Mouse (Mus musculus): ENCODE measurements around the gene Pi4k2a. TPM values are rescaled to one million over a fixed set of nuclear protein-coding genes. Genes with fewer than 3 reads are reported as not detected.

The Pi4k2a gene
- total and polyA plus RNA-seq, 3 experiments: 7.0 to 23.9 (median 10.0) TPM

DNA sequence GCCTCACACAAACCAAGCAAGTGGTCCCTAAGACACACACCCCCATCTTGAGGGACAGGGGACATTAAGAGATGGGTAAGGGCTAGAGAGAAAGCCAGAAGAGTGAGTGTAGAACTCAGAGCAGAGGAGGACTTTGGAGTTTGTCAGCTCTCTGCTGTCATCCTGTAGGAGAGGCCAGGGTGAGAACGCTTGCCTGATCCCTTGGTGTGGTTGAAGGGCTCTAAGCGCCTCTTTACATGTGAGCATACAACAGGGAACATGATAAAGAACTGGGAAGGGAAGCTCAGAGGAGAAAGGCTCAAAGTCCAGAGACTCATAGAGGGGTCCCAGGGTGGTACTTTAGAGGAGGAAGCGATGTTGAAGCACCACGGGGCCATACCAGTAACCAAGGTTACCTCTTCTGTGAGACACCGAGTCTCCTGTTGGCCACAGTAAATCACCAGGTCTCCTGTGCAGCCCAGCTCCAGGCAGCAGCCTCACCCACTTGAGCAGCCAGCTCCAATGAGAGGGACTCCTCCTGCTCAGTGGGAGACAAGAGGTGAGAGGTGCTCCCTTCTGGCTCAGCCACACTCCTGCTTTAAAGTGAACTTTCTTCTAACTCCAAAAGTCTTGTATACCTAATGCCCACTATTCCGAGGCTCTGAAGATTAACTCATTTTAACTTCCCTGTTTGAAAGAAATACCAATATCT lies 33.4 kb upstream of the Pi4k2a start:
- TF ChIP-seq CHD2 (IDR thresholded peaks at IDR 0.05; ENCODE audit: low read length) (no peak), RCOR1 (conservative IDR thresholded peaks at IDR 0.05; ENCODE audit: low read depth, low read length) (no peak), MAZ (IDR thresholded peaks at IDR 0.05; ENCODE audit: low read depth, low read length) (no peak), NELFE (IDR thresholded peaks at IDR 0.05; ENCODE audit: low read depth, low read length) (no peak), ETS1 (conservative IDR thresholded peaks at IDR 0.05; ENCODE audit: low read depth, low read length) (no peak), EP300 (IDR thresholded peaks at IDR 0.05; ENCODE audit: low read length) (no peak), ZNF384 (IDR thresholded peaks at IDR 0.05; ENCODE audit: low read depth, low read length) (no peak), HCFC1 (IDR thresholded peaks at IDR 0.05; ENCODE audit: low read depth, low read length) (no peak), POLR2AphosphoS2 (IDR thresholded peaks at IDR 0.05; ENCODE audit: low read depth, low read length) (no peak), ELF1 (IDR thresholded peaks at IDR 0.05; ENCODE audit: low read depth, low read length) (no peak), CHD1 (IDR thresholded peaks at IDR 0.05; ENCODE audit: low read depth, low read length) (no peak), ZC3H11A (IDR thresholded peaks at IDR 0.05; ENCODE audit: low read depth, low read length) (no peak), UBTF (IDR thresholded peaks at IDR 0.05; ENCODE audit: low read depth, low read length) (no peak), CTCF (conservative IDR thresholded peaks at IDR 0.05 in 1 of 2, IDR thresholded peaks at IDR 0.05 in 1 of 2; ENCODE audit: low read depth in 2 of 2, low read length in 2 of 2) (no peak), MAX (IDR thresholded peaks at IDR 0.05; ENCODE audit: low read length) (no peak), IRF4 (IDR thresholded peaks at IDR 0.05; ENCODE audit: low read depth, low read length) (no peak), ZKSCAN1 (IDR thresholded peaks at IDR 0.05; ENCODE audit: borderline replicate concordance, low read depth, low read length) (no peak)
- Histone ChIP-seq H3K27me3 (replicated peaks) (peaks cover 53% of the 10 kb centered on the region), H3K4me1 (ENCODE audit: control insufficient read depth in 1 of 2, insufficient read depth in 2 of 2) (no peaks in the 10 kb centered on the region), H3K9ac (ENCODE audit: insufficient read depth, low read depth) (no peak overlapping the region), H3K4me3 (replicated peaks in 1 of 3; ENCODE audit: low read depth in 2 of 3, low read length in 2 of 3, poor library complexity in 1 of 3) (no peak overlapping the region), H3K36me3 (replicated peaks in 1 of 2; ENCODE audit: control insufficient read depth in 1 of 2, insufficient read depth in 1 of 2, low read length in 1 of 2) (no peaks in the 10 kb centered on the region), H3K79me2 (replicated peaks; ENCODE audit: control insufficient read depth, extremely low read depth, insufficient read depth, poor library complexity, severe bottlenecking) (no peaks in the 10 kb centered on the region), H3K27ac (ENCODE audit: insufficient read depth, low read depth) (no peak overlapping the region), H3K9me3 (replicated peaks; ENCODE audit: low read length) (no peaks in the 10 kb centered on the region), H3K4me2 (ENCODE audit: insufficient read depth, low read depth, poor library complexity, severe bottlenecking) (no peak overlapping the region)
- no peak for DNase-seq (ENCODE audit: extremely low read depth)
- in situ Hi-C loops (cut with MboI; ENCODE audit: low pct_ligation_motif_present, low pct_unique_long_range_greater_than_20kb, low sequenced_read_pairs) (no loop called here), dilution Hi-C loops (cut with MboI; ENCODE audit: extremely low pct_ligation_motif_present, extremely low pct_unique_long_range_greater_than_20kb, low sequenced_read_pairs) (no loop called here)

DNA sequence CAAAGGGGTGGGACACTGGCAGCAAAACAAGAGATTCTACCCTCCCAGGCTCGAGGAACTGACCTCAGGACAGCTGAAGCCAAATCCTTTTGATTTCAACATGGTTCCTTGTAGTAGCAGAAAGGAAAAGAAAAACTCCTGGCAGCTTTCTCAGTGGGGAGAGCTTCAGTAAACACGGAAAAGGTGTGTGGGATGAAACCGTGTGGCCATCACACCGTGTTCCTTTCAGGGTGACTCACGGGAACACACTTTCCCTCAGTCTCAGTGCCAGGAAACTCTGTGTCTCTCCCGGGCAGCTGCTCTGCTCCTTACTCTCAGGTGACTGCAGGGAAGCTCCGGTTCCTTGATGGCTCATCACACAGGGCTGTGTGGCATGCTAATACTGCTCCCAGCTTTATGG lies 31.8 kb upstream of the Pi4k2a start:
- Histone ChIP-seq H3K36me3 (replicated peaks in 1 of 2; ENCODE audit: control insufficient read depth in 1 of 2, insufficient read depth in 1 of 2, low read length in 1 of 2) (no peaks in the 10 kb centered on the region), H3K27ac (ENCODE audit: insufficient read depth, low read depth) (no peak overlapping the region), H3K4me2 (ENCODE audit: insufficient read depth, low read depth, poor library complexity, severe bottlenecking) (no peak overlapping the region), H3K9ac (ENCODE audit: insufficient read depth, low read depth) (no peak overlapping the region), H3K79me2 (replicated peaks; ENCODE audit: control insufficient read depth, extremely low read depth, insufficient read depth, poor library complexity, severe bottlenecking) (no peaks in the 10 kb centered on the region), H3K9me3 (replicated peaks; ENCODE audit: low read length) (no peaks in the 10 kb centered on the region), H3K27me3 (replicated peaks) (peaks cover 63% of the 10 kb centered on the region), H3K4me1 (ENCODE audit: control insufficient read depth in 1 of 2, insufficient read depth in 2 of 2) (no peaks in the 10 kb centered on the region), H3K4me3 (replicated peaks in 1 of 3; ENCODE audit: low read depth in 2 of 3, low read length in 2 of 3, poor library complexity in 1 of 3) (no peak overlapping the region)
- TF ChIP-seq RAD21 (IDR thresholded peaks at IDR 0.05; ENCODE audit: low read depth, low read length) (no peak), ZC3H11A (IDR thresholded peaks at IDR 0.05; ENCODE audit: low read depth, low read length) (no peak), BHLHE40 (IDR thresholded peaks at IDR 0.05; ENCODE audit: low read depth, low read length) (no peak), ZNF384 (IDR thresholded peaks at IDR 0.05; ENCODE audit: low read depth, low read length) (no peak), JUN (IDR thresholded peaks at IDR 0.05; ENCODE audit: insufficient read depth, low read depth, low read length) (no peak), ELF1 (IDR thresholded peaks at IDR 0.05; ENCODE audit: low read depth, low read length) (no peak), KAT2A (IDR thresholded peaks at IDR 0.05; ENCODE audit: insufficient replicate concordance, low read length) (no peak), POLR2A (IDR thresholded peaks at IDR 0.05; ENCODE audit: low read depth, low read length) (no peak), TCF12 (IDR thresholded peaks at IDR 0.05; ENCODE audit: low read depth, low read length) (no peak), CTCF (conservative IDR thresholded peaks at IDR 0.05 in 1 of 2, IDR thresholded peaks at IDR 0.05 in 1 of 2; ENCODE audit: low read depth in 2 of 2, low read length in 2 of 2) (no peak), RCOR1 (conservative IDR thresholded peaks at IDR 0.05; ENCODE audit: low read depth, low read length) (no peak)
- dilution Hi-C loops (cut with MboI; ENCODE audit: extremely low pct_ligation_motif_present, extremely low pct_unique_long_range_greater_than_20kb, low sequenced_read_pairs): no loop called here
- in situ Hi-C loops (cut with MboI; ENCODE audit: low pct_ligation_motif_present, low pct_unique_long_range_greater_than_20kb, low sequenced_read_pairs): no loop called here
- no peak for DNase-seq (ENCODE audit: extremely low read depth)
